Mouse (Mus musculus): ENCODE measurements around the gene Mdm4. TPM values are rescaled to one million over a fixed set of nuclear protein-coding genes. Genes with fewer than 3 reads are reported as not detected.
A peak's percentile ranks its signal among the peaks of the same experiment; 100 is the strongest.

Gene Mdm4
- total and polyA plus RNA-seq, 3 experiments: 22.9 to 25.9 (median 23.7) TPM

DNA sequence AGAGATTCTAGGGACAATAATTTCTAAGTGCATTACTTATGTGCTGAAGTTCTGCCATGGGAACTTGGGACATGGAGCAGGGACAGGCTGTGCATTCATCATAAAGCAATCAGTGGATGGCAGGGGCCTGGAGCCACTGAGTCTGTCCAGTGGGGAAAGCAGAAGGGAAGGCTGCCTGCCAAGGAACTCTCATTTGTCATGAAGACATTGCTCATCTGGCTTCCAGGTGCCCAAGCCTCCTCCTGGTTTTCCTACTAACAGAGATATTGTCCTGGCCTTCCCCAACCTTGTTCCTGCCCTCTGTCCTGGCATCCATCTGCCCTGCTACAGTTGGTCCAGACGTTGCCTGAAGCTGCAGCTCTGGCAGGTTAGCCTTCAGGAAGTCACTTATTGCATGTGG, 53.0 kb downstream of the Mdm4 start:
- H3K27ac ChIP-seq: no peak overlapping the region
- no peaks in the 10 kb centered on the region for H3K4me1 ChIP-seq (ENCODE audit: control insufficient read depth, insufficient read depth, low read length)
- intact Hi-C loops (cut with DNase I): no loop called here
- H3K9ac ChIP-seq (ENCODE audit: low read depth, low read length): no peak overlapping the region
- no peak for DNase-seq
- H3K4me3 ChIP-seq: no peak overlapping the region
- 52% methylated on average over 1 of the region's 1 CpGs for WGBS
- H3K36me3 ChIP-seq (ENCODE audit: control insufficient read depth, insufficient read depth, low read length): no peaks in the 10 kb centered on the region
- TF ChIP-seq POLR2A (IDR thresholded peaks at IDR 0.05; ENCODE audit: insufficient read depth, low read depth, low read length) (no peak), CTCF (IDR thresholded peaks at IDR 0.05) (no peak), EP300 (IDR thresholded peaks at IDR 0.05; ENCODE audit: insufficient read depth, low read depth, low read length) (no peak)
- H3K79me2 ChIP-seq (replicated peaks; ENCODE audit: control insufficient read depth, insufficient read depth, low read length): no peaks in the 10 kb centered on the region
- no peaks in the 10 kb centered on the region for H3K27me3 ChIP-seq (ENCODE audit: control insufficient read depth, insufficient read depth, low read length)

GRCm38 (mm10) chr1:132968659-132969058, 61.7 kb downstream of the Mdm4 start:
- Histone ChIP-seq H3K4me3 (no peak overlapping the region), H3K27me3 (ENCODE audit: control insufficient read depth, insufficient read depth, low read length) (no peaks in the 10 kb centered on the region), H3K27ac (no peak overlapping the region), H3K9ac (ENCODE audit: low read depth, low read length) (no peak overlapping the region), H3K4me1 (ENCODE audit: control insufficient read depth, insufficient read depth, low read length) (no peaks in the 10 kb centered on the region), H3K79me2 (replicated peaks; ENCODE audit: control insufficient read depth, insufficient read depth, low read length) (no peaks in the 10 kb centered on the region), H3K36me3 (ENCODE audit: control insufficient read depth, insufficient read depth, low read length) (no peaks in the 10 kb centered on the region)
- DNase-seq: peak; percentile 26 to 71
- WGBS: 24% methylated on average over 6 of the region's 6 CpGs
- TF ChIP-seq EP300 (IDR thresholded peaks at IDR 0.05; ENCODE audit: insufficient read depth, low read depth, low read length) (no peak), CTCF (IDR thresholded peaks at IDR 0.05) (peak; percentile 96)
- intact Hi-C loops (cut with DNase I): loop anchor here (1.0 to 10.0 kb wide), 2 partner anchors 210 to 444 kb away; no protein-coding TSS in a partner anchor

DNA sequence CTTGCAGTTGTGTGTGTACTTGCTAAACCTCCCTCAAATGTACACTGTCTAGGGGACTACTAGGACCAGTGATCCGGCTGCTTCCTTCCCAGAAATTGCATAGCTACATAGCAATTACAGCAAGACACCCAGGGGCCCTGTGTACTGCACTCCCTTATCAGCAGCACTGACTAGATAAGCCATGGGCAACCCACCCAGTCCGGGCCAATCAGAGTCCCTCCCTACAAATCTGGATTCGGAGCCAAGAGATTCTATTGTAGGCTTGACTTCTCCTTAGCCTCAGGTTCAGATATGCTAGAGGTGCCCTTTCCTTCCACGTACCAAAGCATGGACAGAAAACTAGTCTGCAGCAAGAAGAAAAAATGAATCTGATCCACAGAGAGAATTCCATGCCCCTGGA, 65.7 kb downstream of the Mdm4 start:
- Histone ChIP-seq H3K36me3 (ENCODE audit: control insufficient read depth, insufficient read depth, low read length) (no peaks in the 10 kb centered on the region), H3K27me3 (ENCODE audit: control insufficient read depth, insufficient read depth, low read length) (no peaks in the 10 kb centered on the region), H3K4me1 (ENCODE audit: control insufficient read depth, insufficient read depth, low read length) (no peaks in the 10 kb centered on the region), H3K9ac (ENCODE audit: low read depth, low read length) (no peak overlapping the region), H3K79me2 (replicated peaks; ENCODE audit: control insufficient read depth, insufficient read depth, low read length) (no peaks in the 10 kb centered on the region), H3K27ac (no peak overlapping the region), H3K4me3 (no peak overlapping the region)
- intact Hi-C loops (cut with DNase I): loop anchor here (10.0 kb wide), 1 partner anchor 440 kb away; no protein-coding TSS in a partner anchor
- 46% methylated on average over 4 of the region's 4 CpGs for WGBS
- TF ChIP-seq CTCF (IDR thresholded peaks at IDR 0.05): no peak
- no peak for TF ChIP-seq POLR2A (IDR thresholded peaks at IDR 0.05; ENCODE audit: insufficient read depth, low read depth, low read length)
- no peak for TF ChIP-seq EP300 (IDR thresholded peaks at IDR 0.05; ENCODE audit: insufficient read depth, low read depth, low read length)
- peak in 1 of 2 experiments; percentile 6 for DNase-seq

GRCm38 (mm10) chr1:132964106-132964505, 66.3 kb downstream of the Mdm4 start:
- DNase-seq: no peak
- no peaks in the 10 kb centered on the region for H3K36me3 ChIP-seq (ENCODE audit: control insufficient read depth, insufficient read depth, low read length)
- no peaks in the 10 kb centered on the region for H3K4me1 ChIP-seq (ENCODE audit: control insufficient read depth, insufficient read depth, low read length)
- TF ChIP-seq POLR2A (IDR thresholded peaks at IDR 0.05; ENCODE audit: insufficient read depth, low read depth, low read length) (no peak), CTCF (IDR thresholded peaks at IDR 0.05) (no peak), EP300 (IDR thresholded peaks at IDR 0.05; ENCODE audit: insufficient read depth, low read depth, low read length) (no peak)
- WGBS: 83% methylated on average over 2 of the region's 2 CpGs
- H3K4me3 ChIP-seq: no peak overlapping the region
- H3K27ac ChIP-seq: no peak overlapping the region
- H3K9ac ChIP-seq (ENCODE audit: low read depth, low read length): no peak overlapping the region
- H3K79me2 ChIP-seq (replicated peaks; ENCODE audit: control insufficient read depth, insufficient read depth, low read length): no peaks in the 10 kb centered on the region
- intact Hi-C loops (cut with DNase I): loop anchor here (10.0 kb wide), 1 partner anchor 439 kb away; no protein-coding TSS in a partner anchor
- H3K27me3 ChIP-seq (ENCODE audit: control insufficient read depth, insufficient read depth, low read length): no peaks in the 10 kb centered on the region

- Histone ChIP-seq H3K27ac (no peak overlapping the region), H3K4me1 (ENCODE audit: control insufficient read depth, insufficient read depth, low read length) (no peaks in the 10 kb centered on the region), H3K79me2 (replicated peaks; ENCODE audit: control insufficient read depth, insufficient read depth, low read length) (no peaks in the 10 kb centered on the region), H3K36me3 (ENCODE audit: control insufficient read depth, insufficient read depth, low read length) (no peaks in the 10 kb centered on the region), H3K9ac (ENCODE audit: low read depth, low read length) (no peak overlapping the region), H3K4me3 (no peak overlapping the region), H3K27me3 (ENCODE audit: control insufficient read depth, insufficient read depth, low read length) (no peaks in the 10 kb centered on the region)
- DNase-seq: no peak
- 88% methylated on average over 3 of the region's 3 CpGs for WGBS
- intact Hi-C loops (cut with DNase I): loop anchor here (10.0 kb wide), 1 partner anchor 437 kb away; no protein-coding TSS in a partner anchor
- TF ChIP-seq POLR2A (IDR thresholded peaks at IDR 0.05; ENCODE audit: insufficient read depth, low read depth, low read length): no peak
- no peak for TF ChIP-seq EP300 (IDR thresholded peaks at IDR 0.05; ENCODE audit: insufficient read depth, low read depth, low read length)
- no peak for TF ChIP-seq CTCF (IDR thresholded peaks at IDR 0.05)
Measured at GRCm38 (mm10) chr1:132961751-132962150, 68.6 kb downstream of the Mdm4 start.

GRCm38 (mm10) chr1:132956809-132957208, 73.6 kb downstream of the Mdm4 start:
- H3K9ac ChIP-seq (ENCODE audit: low read depth, low read length): no peak overlapping the region
- H3K27ac ChIP-seq: no peak overlapping the region
- no peak for TF ChIP-seq EP300 (IDR thresholded peaks at IDR 0.05; ENCODE audit: insufficient read depth, low read depth, low read length)
- no peak for TF ChIP-seq POLR2A (IDR thresholded peaks at IDR 0.05; ENCODE audit: insufficient read depth, low read depth, low read length)
- TF ChIP-seq CTCF (IDR thresholded peaks at IDR 0.05): no peak
- WGBS: 86% methylated on average over 5 of the region's 5 CpGs
- DNase-seq: no peak
- H3K4me1 ChIP-seq (ENCODE audit: control insufficient read depth, insufficient read depth, low read length): no peaks in the 10 kb centered on the region
- H3K27me3 ChIP-seq (ENCODE audit: control insufficient read depth, insufficient read depth, low read length): no peaks in the 10 kb centered on the region
- H3K4me3 ChIP-seq: no peak overlapping the region
- H3K79me2 ChIP-seq (replicated peaks; ENCODE audit: control insufficient read depth, insufficient read depth, low read length): no peaks in the 10 kb centered on the region
- intact Hi-C loops (cut with DNase I): no loop called here
- H3K36me3 ChIP-seq (ENCODE audit: control insufficient read depth, insufficient read depth, low read length): no peaks in the 10 kb centered on the region
